Mouse (Mus musculus): Measurements from ENCODE around the gene Prdm13. TPM values are rescaled to one million over a fixed set of nuclear protein-coding genes. Genes with fewer than 3 reads are reported as not detected.

The Prdm13 gene
- polyA plus RNA-seq, 1 experiment: not detected

DNA sequence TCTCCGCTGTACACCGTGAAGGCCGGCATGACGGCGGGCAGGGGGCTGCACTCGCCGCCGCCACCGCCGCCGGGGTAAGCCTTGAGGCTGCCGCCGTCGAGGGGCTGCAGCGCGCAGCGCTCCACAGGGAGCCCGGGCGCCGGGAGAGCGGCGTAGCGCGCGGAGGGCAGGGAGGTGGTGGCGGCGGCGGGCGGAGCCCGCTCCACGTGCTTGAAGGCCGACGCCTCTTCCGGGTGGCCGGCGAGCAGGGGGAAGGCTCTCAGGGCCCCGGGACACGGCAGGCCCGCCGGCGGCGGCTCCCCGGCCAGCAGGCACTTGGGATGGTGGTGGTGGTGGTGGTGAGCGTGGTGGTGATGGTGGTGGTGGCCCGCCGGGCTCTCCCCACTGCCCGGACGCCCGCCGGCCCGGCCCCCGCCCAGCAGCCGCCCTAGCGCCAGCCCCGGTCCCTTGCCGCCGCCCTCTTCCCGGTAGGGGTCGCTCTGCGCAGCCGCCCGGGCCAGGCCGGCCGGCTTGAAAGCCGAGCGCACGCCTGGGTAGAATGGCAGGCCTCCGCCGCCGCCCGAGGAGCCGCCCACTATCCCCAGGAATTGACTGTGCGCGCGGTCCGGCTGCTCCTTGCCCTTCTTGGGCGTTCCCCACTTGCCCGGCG is 6.7 kb downstream of the Prdm13 start:
- Histone ChIP-seq H3K9me3 (ENCODE audit: control insufficient read depth, low read length) (peaks cover 20% of the 10 kb centered on the region; the same call in 1 of the 2 replicates), H3K4me1 (ENCODE audit: control insufficient read depth) (peaks cover 4% of the 10 kb centered on the region), H3K4me3 (replicated peaks) (no peak overlapping the region), H3K27me3 (ENCODE audit: control insufficient read depth) (peaks cover 100% of the 10 kb centered on the region), H3K36me3 (ENCODE audit: control insufficient read depth) (no peaks in the 10 kb centered on the region)
- TF ChIP-seq GATA1 (IDR thresholded peaks at IDR 0.05; ENCODE audit: low read length) (no peak), TAL1 (IDR thresholded peaks at IDR 0.05; ENCODE audit: low read length) (no peak)

DNA sequence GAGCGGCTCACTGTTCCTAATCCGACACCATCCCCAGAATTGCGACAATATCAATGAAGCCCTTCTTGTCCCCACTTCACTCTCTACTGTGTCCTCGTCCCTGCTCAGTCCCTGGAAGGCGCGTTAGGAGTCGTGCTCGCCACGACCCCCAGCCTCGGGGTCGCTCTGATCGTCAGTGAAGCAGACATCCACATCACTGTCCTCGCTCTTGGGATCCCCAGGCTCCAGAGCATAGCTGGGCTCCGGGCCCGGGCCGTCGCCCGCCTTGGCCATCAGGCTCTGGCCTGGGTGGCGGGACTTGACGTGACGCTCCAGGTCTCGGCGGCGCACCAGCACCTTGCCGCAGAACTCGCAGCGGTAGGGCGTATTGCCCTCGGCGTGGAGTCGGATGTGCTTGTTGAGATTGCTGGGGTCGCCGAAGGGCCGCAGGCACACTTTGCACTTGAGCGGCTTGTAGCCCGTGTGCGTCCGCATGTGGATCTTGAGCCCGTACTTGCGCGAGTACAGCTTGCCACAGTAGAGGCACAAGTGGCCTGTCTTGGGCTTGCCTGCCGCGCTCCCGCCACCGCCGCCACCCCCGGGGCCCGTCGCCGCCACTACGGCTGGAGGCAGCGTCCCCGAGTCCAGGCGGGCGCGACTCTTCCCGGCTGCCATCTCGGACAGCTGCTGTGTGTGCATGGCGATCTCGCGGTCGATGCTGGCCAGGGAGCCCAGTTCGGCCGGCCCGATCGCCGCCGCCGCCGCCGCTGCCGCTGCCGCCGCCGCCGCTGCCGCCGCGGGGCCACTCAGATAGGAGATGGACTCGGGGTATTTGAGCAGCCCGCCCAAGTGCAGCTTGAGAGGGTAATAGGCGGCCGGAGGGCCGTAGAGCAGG is 7.4 kb downstream of the Prdm13 start:
- Histone ChIP-seq H3K4me3 (replicated peaks) (no peak overlapping the region), H3K27me3 (ENCODE audit: control insufficient read depth) (peaks cover 98% of the 10 kb centered on the region), H3K9me3 (ENCODE audit: control insufficient read depth, low read length) (peaks cover 21% of the 10 kb centered on the region; the same call in 1 of the 2 replicates), H3K36me3 (ENCODE audit: control insufficient read depth) (no peaks in the 10 kb centered on the region), H3K4me1 (ENCODE audit: control insufficient read depth) (peaks cover 4% of the 10 kb centered on the region)
- no peak for TF ChIP-seq GATA1 (IDR thresholded peaks at IDR 0.05; ENCODE audit: low read length)
- TF ChIP-seq TAL1 (IDR thresholded peaks at IDR 0.05; ENCODE audit: low read length): no peak

DNA sequence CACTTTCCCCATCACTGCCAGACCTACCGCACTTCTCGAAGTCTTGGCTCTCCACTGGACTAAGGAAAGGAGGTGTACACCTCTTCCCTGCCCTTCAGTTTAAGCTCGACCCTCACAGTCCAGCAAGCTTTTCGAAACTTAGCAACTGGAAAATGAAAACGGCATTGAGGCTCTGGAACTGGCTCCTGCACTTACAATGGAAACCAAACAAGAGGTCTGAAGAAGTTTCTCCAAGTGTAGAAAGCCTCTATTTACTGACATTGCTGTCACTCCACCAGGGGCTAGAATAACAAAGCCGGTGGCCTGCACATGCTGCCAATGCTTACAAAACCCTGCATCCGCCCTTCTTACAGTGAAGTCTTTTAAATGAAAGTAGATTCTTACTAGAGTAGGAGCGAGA is 11.1 kb downstream of the Prdm13 start:
- Histone ChIP-seq H3K36me3 (ENCODE audit: control insufficient read depth) (no peaks in the 10 kb centered on the region), H3K4me1 (ENCODE audit: control insufficient read depth) (peaks cover 4% of the 10 kb centered on the region), H3K9me3 (ENCODE audit: control insufficient read depth, low read length) (peaks cover 17% of the 10 kb centered on the region; the same call in 1 of the 2 replicates), H3K4me3 (replicated peaks) (no peak overlapping the region), H3K27me3 (ENCODE audit: control insufficient read depth) (peaks cover 69% of the 10 kb centered on the region)
- no peak for TF ChIP-seq TAL1 (IDR thresholded peaks at IDR 0.05; ENCODE audit: low read length)
- no peak for TF ChIP-seq GATA1 (IDR thresholded peaks at IDR 0.05; ENCODE audit: low read length)

DNA sequence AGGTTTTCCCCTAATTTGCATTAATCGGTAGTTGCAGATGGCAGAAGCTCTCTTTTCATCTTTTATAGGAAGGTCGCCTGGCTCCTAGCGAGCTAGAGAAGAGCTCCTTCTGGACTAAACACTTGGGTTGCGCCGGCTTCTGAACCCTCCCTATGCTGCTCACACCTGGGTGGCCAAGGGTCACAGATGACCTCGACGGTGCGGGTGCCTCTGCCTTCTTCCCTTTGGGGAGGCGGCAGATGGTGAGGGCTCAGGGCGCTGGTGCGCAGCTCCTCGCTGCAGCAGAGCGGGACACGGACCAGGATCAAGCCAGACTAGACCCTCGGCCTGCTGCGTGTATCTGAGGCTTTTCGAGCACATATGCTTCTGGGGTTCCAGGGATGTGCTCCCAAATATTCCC is 11.7 kb downstream of the Prdm13 start:
- Histone ChIP-seq H3K4me3 (replicated peaks) (no peak overlapping the region), H3K27me3 (ENCODE audit: control insufficient read depth) (peaks cover 62% of the 10 kb centered on the region), H3K36me3 (ENCODE audit: control insufficient read depth) (no peaks in the 10 kb centered on the region), H3K9me3 (ENCODE audit: control insufficient read depth, low read length) (peaks cover 12% of the 10 kb centered on the region; the same call in 1 of the 2 replicates), H3K4me1 (ENCODE audit: control insufficient read depth) (peaks cover 3% of the 10 kb centered on the region; the same call in 1 of the 2 replicates)
- TF ChIP-seq GATA1 (IDR thresholded peaks at IDR 0.05; ENCODE audit: low read length) (no peak), TAL1 (IDR thresholded peaks at IDR 0.05; ENCODE audit: low read length) (no peak)

DNA sequence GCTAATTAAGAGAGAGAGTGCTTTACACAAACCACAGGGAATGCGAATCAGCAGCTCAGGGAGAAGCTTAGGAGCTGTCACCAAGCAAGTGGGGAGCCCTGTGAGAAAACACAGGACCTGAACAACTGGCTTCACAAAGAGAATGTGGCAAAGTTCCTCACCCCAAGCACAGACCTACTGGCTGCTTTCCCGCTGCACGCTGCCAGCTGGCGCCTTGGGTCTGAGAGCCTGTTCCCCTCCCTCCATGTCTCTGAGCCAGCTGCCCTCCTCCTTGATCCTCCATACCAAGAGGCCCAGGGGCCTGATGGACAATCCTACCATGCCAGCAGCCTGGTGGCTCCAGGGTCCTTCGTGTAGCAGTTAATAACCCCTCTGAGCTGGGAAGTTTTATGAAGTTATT is 19.8 kb downstream of the Prdm13 start:
- Histone ChIP-seq H3K36me3 (ENCODE audit: control insufficient read depth) (no peaks in the 10 kb centered on the region), H3K9me3 (ENCODE audit: control insufficient read depth, low read length) (no peaks in the 10 kb centered on the region), H3K4me3 (replicated peaks) (no peak overlapping the region), H3K27me3 (ENCODE audit: control insufficient read depth) (no peaks in the 10 kb centered on the region), H3K4me1 (ENCODE audit: control insufficient read depth) (no peaks in the 10 kb centered on the region)
- TF ChIP-seq GATA1 (IDR thresholded peaks at IDR 0.05; ENCODE audit: low read length): no peak

DNA sequence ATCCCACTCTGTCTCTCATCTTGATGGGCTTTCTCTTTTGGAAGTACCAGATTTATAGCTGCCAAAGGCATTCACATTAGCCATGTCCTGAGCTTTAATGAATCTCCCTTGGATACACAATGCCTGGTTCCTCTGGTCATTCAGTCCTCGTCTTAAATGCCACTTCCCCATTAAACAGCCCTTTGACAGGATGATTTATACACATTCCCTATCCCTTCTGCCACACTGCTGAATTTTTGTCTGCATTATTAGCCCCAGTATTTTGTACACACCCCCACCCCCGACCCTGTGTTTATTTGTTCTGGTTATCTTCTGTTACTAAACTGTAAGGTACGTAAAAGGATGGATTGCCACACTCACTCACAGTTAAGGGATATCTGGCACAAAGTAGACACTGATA is 27.6 kb downstream of the Prdm13 start:
- Histone ChIP-seq H3K36me3 (ENCODE audit: control insufficient read depth) (no peaks in the 10 kb centered on the region), H3K27me3 (ENCODE audit: control insufficient read depth) (no peaks in the 10 kb centered on the region), H3K4me3 (replicated peaks) (no peak overlapping the region), H3K4me1 (ENCODE audit: control insufficient read depth) (no peaks in the 10 kb centered on the region), H3K9me3 (ENCODE audit: control insufficient read depth, low read length) (no peaks in the 10 kb centered on the region)
- TF ChIP-seq TAL1 (IDR thresholded peaks at IDR 0.05; ENCODE audit: low read length) (no peak), GATA1 (IDR thresholded peaks at IDR 0.05; ENCODE audit: low read length) (no peak)

DNA sequence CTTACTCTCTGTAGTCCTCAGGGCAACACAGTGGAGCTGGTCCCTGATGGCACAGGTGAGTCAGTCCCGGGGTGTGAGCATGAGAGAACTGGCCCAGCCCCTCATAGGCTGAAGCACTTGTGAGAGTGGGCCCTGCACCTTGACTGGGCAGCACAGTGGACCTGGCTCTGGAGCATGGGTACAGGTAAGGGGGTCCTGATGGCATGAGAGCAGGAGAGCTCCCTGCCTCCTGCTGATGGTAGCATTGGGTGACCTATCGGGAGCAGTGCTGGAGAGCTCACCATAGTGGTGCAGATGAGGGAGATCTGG is 56.5 kb downstream of the Prdm13 start:
- TF ChIP-seq GATA1 (IDR thresholded peaks at IDR 0.05; ENCODE audit: low read length) (no peak), TAL1 (IDR thresholded peaks at IDR 0.05; ENCODE audit: low read length) (no peak)
- no peaks in the 10 kb centered on the region for H3K36me3 ChIP-seq (ENCODE audit: control insufficient read depth)
- no peaks in the 10 kb centered on the region for H3K27me3 ChIP-seq (ENCODE audit: control insufficient read depth)
- H3K4me1 ChIP-seq (ENCODE audit: control insufficient read depth): no peaks in the 10 kb centered on the region
- H3K4me3 ChIP-seq (replicated peaks): no peak overlapping the region
- H3K9me3 ChIP-seq (ENCODE audit: control insufficient read depth, low read length): no peaks in the 10 kb centered on the region

DNA sequence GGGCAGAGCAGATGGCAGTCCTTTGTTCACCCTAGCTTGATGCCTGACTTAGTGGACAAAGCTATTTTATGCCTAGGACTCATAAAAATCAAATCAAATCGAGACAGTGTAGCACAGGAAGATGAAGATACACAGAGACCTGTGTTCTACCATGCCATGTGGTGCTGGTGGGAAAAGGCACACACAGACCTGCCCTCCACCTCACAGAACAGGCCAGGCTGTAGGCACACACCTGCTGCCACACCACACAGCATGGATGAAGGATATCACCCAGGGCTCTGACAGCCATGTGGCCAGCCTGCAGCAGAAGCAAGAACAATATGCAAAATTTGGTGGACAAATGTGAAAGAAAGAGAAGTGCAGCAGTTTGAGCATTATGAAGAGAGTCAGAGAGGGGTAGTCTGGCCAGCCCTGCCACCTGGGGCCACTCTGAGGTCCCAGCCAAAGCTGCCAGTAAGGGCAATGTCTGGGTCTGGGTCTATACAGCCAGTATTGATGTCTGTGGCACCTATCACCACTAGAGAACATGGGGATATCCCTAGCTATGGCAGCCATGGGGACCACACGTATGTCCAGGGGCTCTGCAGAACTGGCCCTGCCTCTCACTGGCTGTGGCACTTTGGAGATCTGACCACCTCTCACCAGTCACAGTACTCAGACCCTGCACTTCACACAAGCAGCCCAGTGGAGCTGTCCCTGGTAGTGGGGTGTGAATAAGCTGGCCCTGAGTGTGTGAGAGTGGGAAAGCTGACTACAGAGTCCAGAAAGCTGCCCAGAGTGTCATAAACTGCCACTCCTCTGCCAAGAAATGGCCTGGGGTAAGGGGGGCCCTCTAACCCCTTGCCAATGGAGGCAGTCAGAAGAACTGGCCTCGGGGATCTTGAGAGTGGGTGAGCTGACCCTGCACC is 57.1 kb downstream of the Prdm13 start:
- TF ChIP-seq TAL1 (IDR thresholded peaks at IDR 0.05; ENCODE audit: low read length) (no peak), GATA1 (IDR thresholded peaks at IDR 0.05; ENCODE audit: low read length) (no peak)
- no peaks in the 10 kb centered on the region for H3K4me1 ChIP-seq (ENCODE audit: control insufficient read depth)
- H3K9me3 ChIP-seq (ENCODE audit: control insufficient read depth, low read length): no peaks in the 10 kb centered on the region
- H3K36me3 ChIP-seq (ENCODE audit: control insufficient read depth): no peaks in the 10 kb centered on the region
- no peak overlapping the region for H3K4me3 ChIP-seq (replicated peaks)
- H3K27me3 ChIP-seq (ENCODE audit: control insufficient read depth): no peaks in the 10 kb centered on the region

Other genes with a start within 250 kb of the Prdm13 start
- 0.04 and 0.11 TPM in 2 replicates for gene Ccnc, start 41.7 kb upstream of the Prdm13 start, polyA plus RNA-seq (2012)
- gene Usp45, start 81.2 kb upstream of the Prdm13 start, polyA plus RNA-seq (2012): 0.33 and 0.43 TPM in 2 replicates
- 0.54 and 0.60 TPM in 2 replicates for gene Tstd3, start 81.2 kb upstream of the Prdm13 start, polyA plus RNA-seq (2012)
- gene Pnisr, start 161.6 kb upstream of the Prdm13 start, polyA plus RNA-seq (2012): 3.9 and 4.5 TPM in 2 replicates
- gene Coq3, start 193.7 kb upstream of the Prdm13 start, polyA plus RNA-seq (2012): 0.10 and 0.14 TPM in 2 replicates
- gene Faxc, start 245.4 kb upstream of the Prdm13 start, polyA plus RNA-seq (2012): not detected in 2 replicates

All from erythroblast, embryonic 14.5 days (primary cell).